Mouse (Mus musculus) T-helper 17 cell (primary cell): Measurements from ENCODE around the gene Dpp4.

Experiments used
- in situ Hi-C, 2 experiments: fragments of 300-600 bp; cut with MboI, MseI; formaldehyde crosslinking; loops; 1 replicate in 1 of 2; 2 replicates in 1 of 2; pipeline ENCODE4 v1.15.1; 2025; ENCODE audit warnings: high pct_unique_total_duplicates in 2 of 2

The Dpp4 gene

GRCm38 (mm10) chr2:62368349-62369053, 43.5 kb downstream of the Dpp4 start:
- in situ Hi-C loops: no loop called here

DNA sequence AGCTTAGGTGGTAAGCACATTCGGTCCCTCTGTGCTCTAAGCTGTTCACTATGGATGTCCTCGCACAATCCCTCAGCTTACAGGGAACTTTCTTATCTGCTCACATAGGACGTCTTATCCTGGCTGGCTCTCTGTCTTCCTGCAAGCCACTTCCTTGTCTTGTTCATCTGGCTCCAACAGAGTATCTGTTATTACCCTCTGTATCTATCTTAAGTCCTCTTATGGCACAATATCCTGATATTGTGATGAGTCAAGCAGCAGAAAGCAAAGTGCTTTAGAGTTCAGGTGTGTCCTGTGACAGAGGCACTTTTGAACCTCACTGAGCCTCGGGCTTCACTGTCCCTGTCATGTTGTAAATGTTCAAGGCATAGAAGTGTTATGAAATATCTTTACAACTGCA, 48.4 kb downstream of the Dpp4 start:
- in situ Hi-C loops: no loop called here

DNA sequence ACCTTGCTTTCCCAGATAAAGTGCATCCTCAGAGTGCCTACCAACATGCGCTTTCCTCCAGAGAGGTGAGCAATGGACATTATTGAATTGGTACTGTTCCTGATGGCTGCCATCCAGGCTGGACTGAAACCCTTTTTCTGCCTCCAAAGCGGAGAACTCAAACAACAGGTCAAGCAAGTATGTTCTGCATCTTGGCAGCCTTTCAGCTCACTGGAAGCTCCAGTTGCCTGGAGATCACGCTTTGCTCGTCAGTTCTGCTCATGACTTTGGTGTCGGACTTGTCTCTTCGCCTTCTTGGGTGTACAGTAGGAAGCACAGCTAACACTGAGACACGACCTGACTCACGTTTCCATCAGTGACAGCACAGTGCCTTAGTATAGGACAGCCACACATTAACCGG, 49.8 kb downstream of the Dpp4 start:
- in situ Hi-C loops: no loop called here

GRCm38 (mm10) chr2:62361514-62361913, 50.5 kb downstream of the Dpp4 start:
- in situ Hi-C loops: no loop called here

DNA sequence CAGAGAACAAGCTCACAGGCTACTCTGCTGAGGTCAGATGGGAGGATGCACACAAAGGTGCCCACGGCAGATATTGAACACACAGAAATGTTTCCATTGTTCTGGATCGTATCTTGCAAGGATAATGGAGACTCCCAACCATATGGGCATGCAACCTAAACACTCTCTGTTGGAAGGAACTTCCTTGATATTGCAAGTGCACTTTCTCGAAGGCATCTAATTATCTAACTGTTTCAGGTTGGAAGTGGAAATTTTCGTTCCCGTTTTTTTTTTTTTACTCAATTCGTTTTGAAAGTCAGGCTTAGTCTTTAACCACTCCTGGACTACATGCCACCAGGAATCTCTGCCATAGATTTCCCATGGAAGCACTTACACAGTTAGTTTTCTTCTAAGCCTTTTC, 51.2 kb downstream of the Dpp4 start:
- in situ Hi-C loops: no loop called here

DNA sequence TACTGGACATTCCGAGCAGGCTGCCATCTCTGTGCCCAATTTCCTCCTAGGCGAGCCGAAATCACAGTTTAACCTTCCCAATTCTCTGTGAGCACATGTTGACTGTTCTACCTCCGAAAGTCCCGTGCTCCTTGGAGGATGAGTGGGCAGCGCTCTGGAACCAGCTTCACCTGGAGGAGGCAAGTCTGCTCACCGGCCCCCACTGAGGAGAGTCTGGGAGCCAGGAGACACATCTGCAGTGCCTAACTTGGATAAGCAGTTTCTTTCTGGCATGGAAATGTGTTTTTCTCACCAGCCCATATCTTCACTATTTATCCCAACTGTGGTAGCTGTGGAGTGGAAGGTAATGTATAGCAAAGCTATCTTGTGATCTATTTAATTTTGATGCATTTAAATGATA, 54.8 kb downstream of the Dpp4 start:
- in situ Hi-C loops: no loop called here

DNA sequence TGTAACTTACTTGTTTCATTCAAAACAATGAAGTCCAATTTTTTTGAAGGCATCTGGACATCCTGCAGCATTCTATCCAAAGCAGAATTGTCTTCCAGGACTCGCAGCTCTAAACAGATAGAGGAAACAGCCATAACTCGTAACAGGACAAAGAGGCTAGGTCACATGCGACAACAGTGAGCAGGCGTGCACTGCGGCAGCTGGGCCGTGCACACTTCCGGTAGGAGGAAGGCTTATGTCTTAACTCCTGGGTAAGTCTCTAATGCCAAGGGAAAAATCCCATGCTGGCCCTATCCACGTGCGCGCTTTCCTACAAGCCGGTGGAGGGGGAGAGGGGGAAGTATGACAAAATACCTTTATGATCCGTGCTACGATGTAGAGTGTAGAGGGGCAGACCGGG, 55.4 kb downstream of the Dpp4 start:
- in situ Hi-C loops: no loop called here

DNA sequence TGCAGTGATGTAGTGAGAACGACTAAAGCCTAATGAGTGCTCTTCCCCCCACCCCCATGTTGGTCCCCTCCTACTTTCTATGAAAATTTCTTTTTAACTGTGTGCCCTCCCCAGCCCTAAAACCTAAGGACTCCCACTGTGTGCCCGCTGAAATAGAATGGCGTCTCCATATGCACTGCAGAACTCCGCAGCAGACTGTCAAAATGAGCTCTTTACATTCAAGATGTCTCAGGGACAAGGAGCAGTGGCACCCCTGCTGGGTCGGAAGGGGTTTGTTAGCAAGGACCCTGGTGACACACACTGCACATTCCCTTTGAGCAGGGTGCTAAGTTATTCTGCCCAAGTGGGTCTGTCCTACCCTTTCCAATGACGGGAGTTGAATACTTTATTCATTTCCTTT, 56.3 kb downstream of the Dpp4 start:
- in situ Hi-C loops: no loop called here

GRCm38 (mm10) chr2:62352035-62352434, 60.0 kb downstream of the Dpp4 start:
- in situ Hi-C loops: no loop called here

GRCm38 (mm10) chr2:62347762-62348161, 64.3 kb downstream of the Dpp4 start:
- in situ Hi-C loops: no loop called here

DNA sequence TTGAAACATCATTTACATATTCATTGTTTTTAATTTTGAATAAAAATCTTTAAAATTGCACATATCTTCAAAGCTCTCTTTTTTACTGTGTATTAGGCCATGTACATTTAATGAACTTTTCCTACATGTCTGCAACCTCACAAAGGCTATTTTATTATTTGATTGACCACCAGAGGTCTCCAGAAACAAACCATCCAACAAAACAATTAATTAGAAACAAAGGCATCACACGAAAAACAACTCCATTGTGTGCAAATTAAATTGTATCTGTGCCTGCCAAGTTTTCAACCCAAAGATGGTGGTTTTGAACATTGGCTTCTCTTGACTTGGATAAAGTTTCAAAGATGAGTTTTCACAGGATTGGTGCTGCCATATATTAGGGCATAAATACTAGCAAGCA, 65.3 kb downstream of the Dpp4 start:
- in situ Hi-C loops: no loop called here

GRCm38 (mm10) chr2:62344367-62344766, 67.7 kb downstream of the Dpp4 start:
- in situ Hi-C loops: no loop called here

- in situ Hi-C loops: no loop called here
Measured at GRCm38 (mm10) chr2:62341734-62342128, 70.3 kb downstream of the Dpp4 start.

DNA sequence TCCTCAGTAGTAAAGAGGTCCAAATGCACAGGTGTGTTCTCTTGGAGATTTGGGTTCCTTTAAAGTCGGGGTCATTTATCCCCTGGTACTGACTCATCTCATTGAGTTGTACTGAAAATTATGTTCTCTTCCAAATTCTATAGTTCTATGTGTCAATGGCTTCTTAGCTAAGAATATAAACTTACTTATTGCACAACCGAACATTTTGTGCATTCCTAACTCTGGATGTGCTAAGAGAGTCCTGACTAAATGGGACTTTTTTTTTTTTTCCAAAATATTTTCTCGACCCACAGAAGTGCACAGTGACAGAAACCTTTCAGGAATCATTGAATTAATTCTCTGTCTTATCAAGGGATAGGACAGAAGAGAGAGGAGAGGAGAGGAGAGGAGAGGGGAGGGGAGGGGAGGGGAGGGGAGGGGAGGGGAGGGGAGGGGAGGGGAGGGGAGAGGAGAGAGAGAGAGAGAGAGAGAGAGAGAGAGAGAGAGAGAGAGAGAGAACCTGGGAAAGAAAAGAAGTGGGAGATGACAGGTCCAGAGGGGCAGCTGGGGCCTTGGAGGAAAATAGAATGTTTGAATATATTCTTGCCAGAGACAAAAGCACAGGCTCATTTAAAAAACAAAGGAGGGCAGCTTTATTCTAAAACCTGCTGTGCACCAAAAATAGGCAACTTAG, 70.8 kb downstream of the Dpp4 start:
- in situ Hi-C loops: no loop called here

GRCm38 (mm10) chr2:62339222-62339944, 72.6 kb downstream of the Dpp4 start:
- in situ Hi-C loops: loop anchor here in 1 of 2 experiments (5.0 kb wide), 1 partner anchor 53 kb away; no protein-coding TSS in a partner anchor

DNA sequence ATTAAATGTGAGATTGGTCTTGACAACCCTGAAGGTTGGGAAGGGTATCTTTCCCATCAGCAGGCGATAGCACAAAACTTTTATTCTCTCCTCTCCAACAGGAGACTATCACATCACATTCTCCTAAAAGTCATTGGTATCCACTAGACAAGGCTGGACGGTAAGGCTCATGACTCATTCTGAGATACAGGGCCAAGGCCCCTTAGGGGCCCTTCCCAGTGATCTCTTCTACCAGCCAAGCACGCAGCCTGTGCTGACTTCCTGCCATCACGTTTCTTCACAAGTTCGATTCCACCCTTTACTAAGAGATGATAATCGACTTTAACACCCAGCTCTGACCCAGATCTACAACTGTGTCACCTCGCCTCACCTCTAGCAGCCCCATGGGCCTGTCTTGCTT, 74.9 kb downstream of the Dpp4 start:
- in situ Hi-C loops: loop anchor here in 1 of 2 experiments (5.0 kb wide), 1 partner anchor 55 kb away; no protein-coding TSS in a partner anchor

- in situ Hi-C loops: loop anchor here in 1 of 2 experiments (5.0 kb wide), 1 partner anchor 58 kb away; no protein-coding TSS in a partner anchor
Measured at GRCm38 (mm10) chr2:62334397-62335243, 77.4 kb downstream of the Dpp4 start.

DNA sequence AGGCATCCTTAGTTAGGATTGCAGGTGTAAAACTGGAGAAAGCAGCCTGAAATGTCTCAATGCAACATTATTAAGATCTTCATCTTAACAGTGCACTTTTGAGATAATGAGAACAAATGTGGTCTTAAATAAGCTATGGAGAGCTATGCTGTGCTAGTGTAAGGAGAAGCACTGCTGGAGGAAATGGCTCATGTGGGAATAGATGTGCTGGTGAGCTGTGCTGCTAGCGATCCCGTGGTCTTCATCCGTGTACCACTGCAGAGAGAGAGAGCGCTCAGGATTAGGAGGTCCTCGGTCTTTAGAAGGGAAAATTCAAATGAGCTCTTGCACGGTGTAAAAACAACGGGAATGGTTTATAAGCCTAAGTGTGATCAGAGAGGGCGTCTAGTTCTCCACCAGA, 79.6 kb downstream of the Dpp4 start:
- in situ Hi-C loops: no loop called here

GRCm38 (mm10) chr2:62331913-62332312, 80.1 kb downstream of the Dpp4 start:
- in situ Hi-C loops: no loop called here

DNA sequence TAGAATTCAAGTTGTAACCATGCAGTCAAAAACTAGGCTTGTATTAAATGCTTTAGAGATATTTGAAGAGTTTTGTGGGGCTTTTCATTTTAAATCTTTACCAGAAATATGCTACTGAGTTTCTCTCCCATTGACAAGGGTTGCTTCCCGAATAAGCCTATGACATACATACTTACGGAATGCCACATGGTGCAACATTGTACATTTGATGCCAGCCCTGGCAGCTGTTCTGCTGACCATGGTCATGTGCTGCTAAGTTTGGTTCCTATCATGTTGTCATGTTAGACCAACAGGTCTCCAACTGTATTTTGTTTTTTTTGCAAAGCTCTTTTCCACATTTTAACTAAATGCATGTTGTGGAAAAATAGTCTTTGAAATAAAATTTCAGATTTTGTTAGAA, 86.6 kb downstream of the Dpp4 start:
- in situ Hi-C loops: no loop called here

GRCm38 (mm10) chr2:62323078-62323637, 88.9 kb downstream of the Dpp4 start:
- in situ Hi-C loops: no loop called here
